Mouse (Mus musculus) neural tube, embryonic 13.5 days (tissue): Measurements from ENCODE around the gene Notch4. TPM values are rescaled to one million over a fixed set of nuclear protein-coding genes. Genes with fewer than 3 reads are reported as not detected.

Experiments
- ATAC-seq: fragments of 200-750 bp; cut with Nextera tagmentation; 2 replicates; pipeline ENCODE4 v1.8.0; 2017; ENCODE audit warnings: low read depth, mild to moderate bottlenecking, moderate TSS enrichment, moderate library complexity
- H3K27ac ChIP-seq: fragments of 300-500 bp; sonication (generic); replicated peaks from 2 replicates; pipeline ENCODE4 v1.5.1; 2015; ENCODE audit warnings: moderate library complexity, mild to moderate bottlenecking, inconsistent platforms
- H3K27me3 ChIP-seq: fragments of 300-500 bp; sonication (generic); 2 replicates; pipeline ENCODE4 v1.6.1; 2015; ENCODE audit warnings: mild to moderate bottlenecking, inconsistent platforms
- H3K36me3 ChIP-seq: fragments of 300-500 bp; sonication (generic); 2 replicates; pipeline ENCODE4 v1.6.1; 2015; ENCODE audit warnings: mild to moderate bottlenecking, inconsistent platforms
- H3K4me1 ChIP-seq: fragments of 300-500 bp; sonication (generic); replicated peaks from 2 replicates; pipeline ENCODE4 v1.6.1; 2015; ENCODE audit warnings: inconsistent platforms
- H3K4me2 ChIP-seq: fragments of 300-500 bp; sonication (generic); 2 replicates; pipeline ENCODE4 v1.6.1; 2015; ENCODE audit warnings: inconsistent platforms, mild to moderate bottlenecking, moderate library complexity
- H3K4me3 ChIP-seq: fragments of 300-500 bp; sonication (generic); 2 replicates; pipeline ENCODE4 v1.5.1; 2015; ENCODE audit warnings: mild to moderate bottlenecking, inconsistent platforms
- H3K9ac ChIP-seq: fragments of 300-500 bp; sonication (generic); 2 replicates; pipeline ENCODE4 v1.6.1; 2015; ENCODE audit warnings: moderate library complexity, mild to moderate bottlenecking, inconsistent platforms
- H3K9me3 ChIP-seq: fragments of 300-500 bp; sonication (generic); 2 replicates; pipeline ENCODE4 v1.6.1; 2016; ENCODE audit warnings: inconsistent platforms
- WGBS: fragments of 180-500 bp; shearing (Covaris S2); methylation state at CpG from one replicate; pipeline ENCODE4 v1.1.7; 2015; 5-methylcytosine and 5-hydroxymethylcytosine counted together
- polyA plus RNA-seq: library from polyadenylated mRNA; unstranded; fragments of >200 nt; fragmentation: Nextera tagmentation; extraction: Ambion mirVana; gene quantifications from 2 replicates; pipeline ENCODE4 v1.2.1, GENCODE M21; 2015

The Notch4 gene
- polyA plus RNA-seq, 1 experiment from 2014 or later = 9.5 TPM

- Histone ChIP-seq H3K9me3 (no peaks in the 10 kb centered on the region), H3K4me3 (peak overlapping the region; percentile 74), H3K4me1 (peaks cover 58% of the 10 kb centered on the region), H3K9ac (peak overlapping the region; percentile 55), H3K36me3 (no peaks in the 10 kb centered on the region), H3K4me2 (peak overlapping the region; percentile 75), H3K27ac (no peak overlapping the region), H3K27me3 (peaks cover 47% of the 10 kb centered on the region)
- ATAC-seq = no peak
- 3% methylated on average over 42 of the region's 48 CpGs for WGBS
These were observed 66.8 kb downstream of the Notch4 start for GRCm38 (mm10) chr17:34630761-34631301.

- Histone ChIP-seq H3K27me3 (peaks cover 47% of the 10 kb centered on the region), H3K4me2 (peak overlapping the region; percentile 75), H3K4me3 (peak overlapping the region; percentile 74), H3K9me3 (no peaks in the 10 kb centered on the region), H3K27ac (no peak overlapping the region), H3K4me1 (peaks cover 50% of the 10 kb centered on the region), H3K9ac (peak overlapping the region; percentile 67), H3K36me3 (no peaks in the 10 kb centered on the region)
- no peak for ATAC-seq
- WGBS = 3% methylated on average over 12 of the region's 12 CpGs
These were observed 67.6 kb downstream of the Notch4 start for GRCm38 (mm10) chr17:34631647-34632046.

- H3K9ac ChIP-seq = peak overlapping the region; percentile 67
- H3K9me3 ChIP-seq = no peaks in the 10 kb centered on the region
- WGBS = 1% methylated on average over 26 of the region's 26 CpGs
- no peak for ATAC-seq
- peaks cover 51% of the 10 kb centered on the region for H3K27me3 ChIP-seq
- H3K4me3 ChIP-seq = peak overlapping the region; percentile 74
- H3K36me3 ChIP-seq = no peaks in the 10 kb centered on the region
- no peak overlapping the region for H3K27ac ChIP-seq
- peak overlapping the region; percentile 75 for H3K4me2 ChIP-seq
- H3K4me1 ChIP-seq = peaks cover 49% of the 10 kb centered on the region
These were observed 68.2 kb downstream of the Notch4 start for GRCm38 (mm10) chr17:34632261-34632691.

- 72% methylated on average over 2 of the region's 2 CpGs for WGBS
- peaks cover 39% of the 10 kb centered on the region for H3K27me3 ChIP-seq
- no peak overlapping the region for H3K4me3 ChIP-seq
- H3K36me3 ChIP-seq = no peaks in the 10 kb centered on the region
- no peak overlapping the region for H3K9ac ChIP-seq
- peaks cover 27% of the 10 kb centered on the region for H3K4me1 ChIP-seq
- ATAC-seq = no peak
- H3K4me2 ChIP-seq = no peak overlapping the region
- no peak overlapping the region for H3K27ac ChIP-seq
- H3K9me3 ChIP-seq = no peaks in the 10 kb centered on the region
These were observed 71.6 kb downstream of the Notch4 start for GRCm38 (mm10) chr17:34635671-34636070.

GRCm38 (mm10) chr17:34637459-34637858 is 73.4 kb downstream of the Notch4 start:
- H3K27me3 ChIP-seq = peaks cover 21% of the 10 kb centered on the region
- 67% methylated on average over 3 of the region's 3 CpGs for WGBS
- H3K4me3 ChIP-seq = no peak overlapping the region
- no peak for ATAC-seq
- no peaks in the 10 kb centered on the region for H3K9me3 ChIP-seq
- H3K4me2 ChIP-seq = no peak overlapping the region
- peaks cover 17% of the 10 kb centered on the region for H3K4me1 ChIP-seq
- H3K9ac ChIP-seq = no peak overlapping the region
- no peak overlapping the region for H3K27ac ChIP-seq
- no peaks in the 10 kb centered on the region for H3K36me3 ChIP-seq

Other genes starting within 250 kb of the Notch4 start
- gene H2-Eb2, start 238.6 kb upstream of the Notch4 start, polyA plus RNA-seq = 0.13 and 0.25 TPM in 2 replicates
- gene Btnl2, start 209.4 kb upstream of the Notch4 start, polyA plus RNA-seq = not detected in 2 replicates
- not detected in 2 replicates for gene Btnl1, start 187.1 kb upstream of the Notch4 start, polyA plus RNA-seq
- 2.7 and 2.8 TPM in 2 replicates for gene BC051142, start 165.4 kb upstream of the Notch4 start, polyA plus RNA-seq
- gene Btnl4, start 87.0 kb upstream of the Notch4 start, polyA plus RNA-seq = not detected in 2 replicates
- gene Btnl6, start 46.9 kb upstream of the Notch4 start, polyA plus RNA-seq = not detected in 2 replicates
- gene Gpsm3, start 25.5 kb downstream of the Notch4 start, polyA plus RNA-seq = 4.8 and 5.3 TPM in 2 replicates
- gene Pbx2, start 27.0 kb downstream of the Notch4 start, polyA plus RNA-seq = 9.2 and 10.2 TPM in 2 replicates
- gene Ager, start 33.6 kb downstream of the Notch4 start, polyA plus RNA-seq = 2.0 and 2.2 TPM in 2 replicates
- gene Rnf5, start 39.4 kb downstream of the Notch4 start, polyA plus RNA-seq = 260 and 270 TPM in 2 replicates
- 89.5 and 99.6 TPM in 2 replicates for gene Agpat1, start 40.0 kb downstream of the Notch4 start, polyA plus RNA-seq
- 21.8 and 28.4 TPM in 2 replicates for gene Egfl8, start 51.7 kb downstream of the Notch4 start, polyA plus RNA-seq
- 23.7 and 25.0 TPM in 2 replicates for gene Ppt2, start 64.2 kb downstream of the Notch4 start, polyA plus RNA-seq
- 3.8 and 4.2 TPM in 2 replicates for gene Prrt1, start 65.3 kb downstream of the Notch4 start, polyA plus RNA-seq
- gene Fkbpl, start 80.5 kb downstream of the Notch4 start, polyA plus RNA-seq = 17.1 and 18.6 TPM in 2 replicates
- gene Atf6b, start 82.9 kb downstream of the Notch4 start, polyA plus RNA-seq = 106 TPM in 2 replicates
- gene Tnxb, start 106.3 kb downstream of the Notch4 start, polyA plus RNA-seq = 0.11 and 0.14 TPM in 2 replicates
- not detected in 2 replicates for gene C4b, start 179.6 kb downstream of the Notch4 start, polyA plus RNA-seq
- gene Cyp21a1, start 240.3 kb downstream of the Notch4 start, polyA plus RNA-seq = not detected in 2 replicates